Mouse (Mus musculus) retina, postnatal 1 day (tissue): ENCODE measurements around the gene Numb.
"Not testable (repeated sequence)": the region's sequence is repeated elsewhere in the genome, so short reads cannot be mapped to it uniquely, and the experiment has no call there.

Source experiments
- DNase-seq: peaks from one replicate; pipeline ENCODE4 v3.0.0-alpha.2; 2012

Numb gene

DNA sequence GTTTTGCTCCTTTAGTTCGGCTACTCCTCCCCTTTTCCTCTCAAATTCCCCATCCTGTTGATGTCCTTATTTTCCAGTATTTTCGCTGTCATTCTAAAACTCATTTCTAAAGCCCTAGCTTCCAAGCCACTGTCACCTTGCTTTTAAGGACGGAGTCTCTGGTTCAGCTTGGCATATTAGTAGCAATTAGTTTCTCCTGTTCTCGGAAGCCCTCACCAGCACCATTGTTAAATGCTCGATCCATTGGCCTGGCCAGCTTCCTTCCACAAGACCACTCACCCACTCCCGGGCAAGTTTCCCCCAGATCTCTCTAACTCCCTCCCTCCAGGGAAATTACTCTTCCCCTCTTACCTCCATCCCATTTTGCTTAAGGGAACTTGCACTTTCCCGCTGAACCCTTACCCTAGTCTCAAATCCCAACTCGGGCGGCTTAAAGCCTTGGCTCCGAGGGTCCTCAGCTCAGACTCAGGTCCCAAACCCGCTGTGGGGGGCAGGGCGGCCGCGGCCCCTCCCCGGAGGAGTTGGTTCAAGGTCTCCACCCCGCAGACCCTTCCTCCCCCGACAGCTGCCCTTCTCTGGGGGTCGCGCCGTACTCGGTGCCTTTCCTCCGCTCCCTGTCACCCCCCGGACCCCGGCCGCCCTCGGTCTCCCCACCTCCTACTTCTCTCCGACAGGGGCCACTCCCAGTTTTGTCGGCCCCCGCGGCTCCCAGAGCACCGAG is 853 bp downstream of the Numb start:
- peak; percentile 48 for DNase-seq

DNA sequence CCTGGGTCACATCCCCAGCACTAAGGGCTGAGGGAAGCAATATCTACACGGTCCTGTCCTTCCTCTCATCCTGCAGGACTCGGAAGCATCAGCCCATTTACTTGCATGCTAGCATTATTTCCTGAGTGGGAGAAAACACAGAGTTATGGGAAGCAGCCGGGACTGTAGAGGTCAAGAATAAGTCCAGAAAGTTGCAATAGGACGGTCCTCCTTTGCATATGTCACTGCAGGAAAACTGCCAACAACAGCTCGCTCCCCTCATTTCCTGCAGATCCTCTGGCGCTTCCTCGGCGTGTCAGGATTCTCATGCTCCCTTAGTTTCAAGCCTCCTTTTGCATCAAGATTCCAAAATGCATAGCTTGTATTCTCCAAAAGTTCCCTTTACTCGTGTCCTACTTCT is 4.8 kb downstream of the Numb start:
- no peak for DNase-seq

DNA sequence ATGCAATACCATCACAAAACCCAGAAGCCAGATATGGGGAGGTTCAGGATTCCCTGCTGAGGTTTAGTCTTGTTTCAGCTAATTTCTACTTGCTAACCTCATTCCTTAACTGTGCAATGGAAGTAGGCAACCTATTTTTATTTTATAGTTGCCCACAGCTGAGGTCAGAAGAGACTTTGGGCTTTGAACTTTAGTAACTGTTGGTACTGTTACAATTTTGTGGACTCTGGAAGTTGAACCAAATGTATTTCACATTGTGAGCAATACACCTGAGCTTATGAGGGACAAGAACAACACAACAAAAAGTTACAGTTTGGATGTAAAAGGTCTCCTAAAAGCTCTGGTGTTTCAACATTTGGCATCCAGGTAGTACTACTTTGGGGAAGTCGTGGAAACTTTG is 6.9 kb downstream of the Numb start:
- no peak for DNase-seq

DNA sequence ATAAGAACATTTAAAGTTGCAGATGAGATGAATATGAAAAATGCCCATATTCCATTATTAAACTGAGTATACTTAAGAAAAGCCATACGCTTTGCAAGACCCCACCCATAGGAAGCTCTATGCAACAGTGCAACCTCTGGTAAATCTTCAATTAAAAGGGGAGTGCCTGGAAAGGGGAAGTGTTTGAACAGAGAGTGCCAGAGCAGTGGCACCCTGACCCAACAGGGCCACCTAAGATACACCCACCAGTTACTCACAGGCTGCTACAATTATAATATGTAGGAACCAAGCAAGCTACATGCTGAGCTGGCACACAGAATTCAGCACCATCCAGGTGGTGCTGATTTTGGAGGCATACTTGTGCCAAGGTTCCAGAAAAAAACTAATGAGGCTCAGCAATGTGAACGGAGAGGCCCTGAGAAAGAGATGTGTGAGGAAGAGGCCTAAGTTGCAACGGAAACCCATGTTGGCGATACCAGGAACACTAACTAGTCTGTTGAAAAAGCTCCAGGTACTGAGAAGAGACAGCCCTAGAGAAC is 7.5 kb downstream of the Numb start:
- no peak for DNase-seq

DNA sequence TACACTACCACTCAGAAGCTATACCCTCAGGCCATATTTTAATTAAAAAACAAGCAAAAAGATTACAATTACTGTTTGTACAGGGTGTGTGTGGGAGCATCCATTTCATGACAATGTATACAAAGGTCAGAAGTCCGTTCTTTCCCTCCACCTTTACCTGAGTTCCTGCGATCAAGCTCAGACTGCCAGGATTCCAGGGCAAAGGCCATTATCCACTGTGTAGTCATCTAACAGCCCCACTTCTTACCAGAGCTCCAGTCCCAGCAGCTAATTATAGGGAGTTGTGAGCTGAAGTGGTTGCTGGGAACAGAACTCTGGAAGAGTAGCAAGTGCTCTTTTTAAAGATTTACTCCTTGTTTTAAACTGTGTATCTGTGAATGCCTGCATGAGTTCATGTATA is 11.3 kb downstream of the Numb start:
- DNase-seq = no peak

- no peak for DNase-seq
These were observed 28.8 kb downstream of the Numb start for GRCm38 (mm10) chr12:83892926-83893325.

GRCm38 (mm10) chr12:83891278-83891677 is 30.5 kb downstream of the Numb start:
- DNase-seq = no peak

DNA sequence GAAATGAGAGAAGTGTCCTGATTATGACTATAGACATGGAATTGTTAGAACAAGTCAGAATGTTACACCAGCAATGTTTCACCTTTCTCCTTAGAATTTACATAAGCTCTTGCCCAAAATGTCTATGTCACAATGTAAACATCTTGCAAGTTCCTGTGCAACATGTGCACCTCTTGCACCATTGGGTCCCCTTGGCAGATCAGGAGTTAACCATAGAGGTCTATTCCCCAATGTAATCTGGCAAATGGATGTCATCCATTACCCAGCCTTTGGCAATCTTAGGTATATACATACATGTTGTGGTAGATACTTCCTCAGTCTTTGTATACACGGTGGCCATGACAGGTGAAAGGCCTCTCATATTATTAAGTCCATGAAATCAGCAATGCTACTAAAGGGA is 32.6 kb downstream of the Numb start:
- no peak for DNase-seq

- DNase-seq = no peak
These were observed 36.0 kb downstream of the Numb start for GRCm38 (mm10) chr12:83885516-83886285.

DNA sequence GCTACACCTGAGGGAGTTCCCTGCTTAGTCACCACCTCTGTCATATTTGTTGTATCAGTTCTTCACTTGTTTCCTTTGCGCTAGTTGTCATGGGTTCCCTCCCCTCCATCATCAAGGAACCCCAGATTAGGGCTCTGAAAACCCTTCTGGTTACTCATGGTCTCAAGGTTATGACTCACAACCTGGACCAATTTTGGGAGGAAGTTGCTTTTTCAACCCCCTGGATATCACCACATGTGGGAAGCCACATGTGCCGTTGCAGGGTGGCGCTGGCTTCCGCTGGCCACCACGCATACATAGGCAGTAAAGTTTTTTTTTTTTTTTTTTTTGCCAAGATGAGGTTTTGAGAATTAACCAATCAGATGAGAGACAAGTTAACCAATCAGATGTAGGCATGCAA is 36.7 kb downstream of the Numb start:
- DNase-seq = not testable (repeated sequence)

GRCm38 (mm10) chr12:83882503-83882902 is 39.2 kb downstream of the Numb start:
- no peak for DNase-seq

DNA sequence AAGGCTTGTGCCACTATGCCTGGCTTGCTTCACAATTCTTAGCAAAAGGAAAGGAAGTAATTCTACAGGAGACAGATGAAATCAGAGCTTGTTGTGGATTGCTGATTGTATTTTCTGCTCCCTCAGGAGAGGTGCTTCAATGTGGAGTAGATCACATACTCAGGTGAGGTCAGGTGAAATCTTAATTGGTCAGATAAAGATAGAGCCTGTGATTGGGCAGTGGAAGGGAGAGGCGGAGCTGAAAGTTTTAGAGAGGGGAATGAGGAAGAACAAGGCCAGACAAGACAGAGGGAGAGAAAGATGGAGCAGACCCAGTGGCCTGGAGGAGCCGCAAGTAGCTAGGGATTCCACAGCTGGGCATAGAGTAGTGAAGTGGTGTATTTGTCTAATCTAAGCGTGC is 39.6 kb downstream of the Numb start:
- DNase-seq = no peak

DNA sequence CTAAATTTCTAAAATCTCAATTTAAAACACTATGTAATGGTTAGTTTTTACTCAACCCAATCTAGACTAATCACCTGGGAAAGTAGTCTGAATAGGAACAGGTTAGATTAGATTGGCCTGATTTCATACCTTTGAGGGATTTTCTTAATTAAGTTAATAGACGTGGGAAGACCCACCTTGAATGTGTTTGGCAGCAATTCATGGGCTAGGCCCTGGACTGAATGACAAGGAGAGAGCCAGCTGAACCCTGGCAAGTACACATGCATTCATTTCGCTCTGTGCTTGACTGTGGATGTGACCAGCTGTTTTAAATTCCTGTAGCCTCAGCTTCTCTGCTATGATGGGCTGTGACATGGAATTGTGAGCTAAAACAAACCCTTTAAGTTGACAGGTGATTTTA is 40.8 kb downstream of the Numb start:
- DNase-seq = no peak

- no peak for DNase-seq
These were observed 46.6 kb downstream of the Numb start for GRCm38 (mm10) chr12:83875097-83875496.

DNA sequence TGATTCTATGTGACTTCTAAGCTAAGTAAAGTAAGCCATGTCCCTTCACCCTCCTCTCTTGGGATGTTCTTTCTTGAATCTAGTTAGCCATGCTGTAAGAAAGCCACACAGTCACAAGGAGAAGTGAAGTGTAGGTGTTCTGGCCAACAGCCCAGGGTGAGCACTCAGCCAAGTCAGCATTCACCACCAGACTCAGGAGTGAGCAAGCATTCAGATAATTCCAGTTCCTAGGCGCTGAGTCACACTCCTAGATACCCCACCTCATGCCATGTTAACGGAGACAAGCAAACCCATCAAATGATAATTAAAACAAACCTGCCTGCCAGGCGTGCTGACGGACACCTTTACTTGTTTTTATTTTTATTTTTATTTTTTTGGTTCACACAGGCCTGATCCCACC is 47.1 kb downstream of the Numb start:
- DNase-seq = no peak

GRCm38 (mm10) chr12:83864501-83864900 is 57.2 kb downstream of the Numb start:
- no peak for DNase-seq

- DNase-seq = no peak
These were observed 59.9 kb downstream of the Numb start for GRCm38 (mm10) chr12:83861880-83862279.

DNA sequence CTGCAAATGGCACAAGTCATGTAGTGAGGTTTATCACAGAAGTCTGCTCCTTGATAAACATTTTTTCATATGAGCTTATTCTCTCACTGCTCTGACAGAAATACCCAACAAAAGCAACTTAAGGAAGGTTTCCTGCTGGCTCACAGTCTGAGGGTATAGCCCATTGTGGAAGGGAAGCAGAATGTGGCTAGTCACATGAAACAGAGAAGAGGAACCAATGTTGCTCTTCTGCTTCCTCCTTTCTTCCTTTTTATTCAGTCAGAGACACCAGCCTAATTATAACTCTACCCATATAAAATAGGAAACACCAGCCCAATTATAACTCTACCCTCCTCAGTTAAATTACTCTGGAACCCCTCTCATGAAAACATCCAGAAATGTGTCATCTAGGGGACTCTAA is 61.0 kb downstream of the Numb start:
- DNase-seq = no peak

DNA sequence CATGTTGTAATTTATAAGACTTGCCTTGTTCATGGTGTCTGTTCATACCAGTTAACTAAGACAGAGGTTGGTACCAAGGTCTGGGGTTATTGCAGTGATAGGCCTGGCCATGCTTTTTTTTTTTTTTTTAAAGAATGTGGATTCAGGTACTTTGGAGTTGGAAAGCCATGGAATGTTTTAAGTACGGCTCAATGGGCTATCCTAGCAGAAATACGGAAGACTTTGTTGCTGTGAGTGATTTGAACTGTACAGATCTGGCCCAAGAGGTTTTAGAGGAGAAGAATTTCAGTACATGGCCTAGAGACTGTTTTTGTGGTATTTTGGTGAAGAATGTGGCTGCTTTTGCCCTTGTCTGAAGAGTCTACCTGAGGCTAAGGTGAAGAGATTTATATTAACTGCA is 63.7 kb downstream of the Numb start:
- DNase-seq = no peak

GRCm38 (mm10) chr12:83855211-83855610 is 66.5 kb downstream of the Numb start:
- no peak for DNase-seq

DNA sequence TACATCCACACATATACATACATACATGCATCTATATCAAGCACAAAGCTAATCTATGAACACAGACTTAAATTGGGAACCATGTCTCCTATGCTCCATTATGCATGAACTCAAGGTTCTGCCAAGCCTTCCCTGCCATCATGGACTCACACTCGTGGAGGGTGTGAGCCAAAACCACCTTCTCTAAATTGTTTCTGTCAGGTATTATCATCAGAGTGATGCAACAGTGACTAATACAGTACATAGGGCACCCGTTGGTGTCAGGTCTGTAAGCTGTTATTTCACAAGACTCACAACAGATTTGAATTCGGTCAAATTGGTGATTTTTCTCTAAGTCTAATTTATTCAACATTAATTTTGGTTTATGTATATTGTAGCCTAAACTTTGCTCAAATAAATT is 67.5 kb downstream of the Numb start:
- DNase-seq = no peak

GRCm38 (mm10) chr12:83852512-83853213 is 69.1 kb downstream of the Numb start:
- DNase-seq = peak; percentile 4

GRCm38 (mm10) chr12:83850334-83850733 is 71.4 kb downstream of the Numb start:
- DNase-seq = no peak
